Mouse (Mus musculus): ENCODE results near the gene Aldh3a1.

DNA sequence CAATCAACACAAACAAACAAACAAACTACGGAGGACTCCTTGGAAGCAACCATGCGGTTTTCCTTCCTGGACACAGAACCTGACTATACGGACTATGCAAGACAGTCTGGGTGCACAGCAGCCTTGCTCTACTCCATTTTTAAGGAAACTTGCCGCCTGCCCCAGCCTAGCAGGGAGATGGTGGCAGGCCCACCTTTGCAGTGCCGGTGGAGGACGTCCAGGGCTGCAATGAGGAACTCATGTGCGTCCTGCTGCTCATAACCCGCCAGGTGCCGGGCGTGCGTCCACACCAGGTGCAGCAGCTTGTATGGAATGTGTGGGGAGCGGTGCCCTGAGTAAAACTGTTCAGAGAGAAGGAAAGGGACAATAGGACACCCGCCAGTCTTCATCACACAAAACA, 46.2 kb upstream of the Aldh3a1 start:
- TF ChIP-seq TAL1 (IDR thresholded peaks at IDR 0.05; ENCODE audit: low read length), result no peak
- TF ChIP-seq CTCF (IDR thresholded peaks at IDR 0.05 in 2 of 3, conservative IDR thresholded peaks at IDR 0.05 in 1 of 3; ENCODE audit: control insufficient read depth in 1 of 3, insufficient read depth in 1 of 3, low read depth in 2 of 3, low read length in 3 of 3, poor library complexity in 1 of 3, severe bottlenecking in 1 of 3), result no peak
- no peak for TF ChIP-seq POLR2A (IDR thresholded peaks at IDR 0.05; ENCODE audit: control insufficient read depth in 1 of 2, insufficient read depth in 1 of 2, low read depth in 1 of 2, low read length in 2 of 2, poor library complexity in 1 of 2)
- no peak for TF ChIP-seq MAX (IDR thresholded peaks at IDR 0.05; ENCODE audit: low read length)
- no peak for TF ChIP-seq SMC3 (IDR thresholded peaks at IDR 0.05; ENCODE audit: low read depth, low read length)
- no peak for TF ChIP-seq ETS1 (IDR thresholded peaks at IDR 0.05; ENCODE audit: low read depth, low read length)
